Comparison of ENCODE assay signal across 7 mouse cellular contexts in genomic region chr6:108306240-108306639, GRCm38 (mm10).
DNase-seq lines count a peak whose midpoint lies in the region; ATAC-seq and TF ChIP-seq lines count a peak whose summit lies in the region.

No protein-coding gene starts in this region.

- H3K4me1 ChIP-seq in cortical plate, adult 2 months (ENCODE audit: control insufficient read depth, insufficient read depth, low read length): peaks cover 27% of the 10 kb centered on the region
- H3K4me1 ChIP-seq in heart, embryonic 13.5 days: peaks cover 70% of the 10 kb centered on the region
- H3K4me1 ChIP-seq in limb, embryonic 10.5 days: peaks cover 43% of the 10 kb centered on the region
- H3K4me1 ChIP-seq in megakaryocyte, embryonic 14.5 days: peaks cover 58% of the 10 kb centered on the region
- peaks cover 15% of the 10 kb centered on the region for H3K4me1 ChIP-seq in midbrain, embryonic 13.5 days (replicated peaks)

- TF ChIP-seq CTCF in cortical plate, adult 2 months (IDR thresholded peaks at IDR 0.05; ENCODE audit: extremely low read depth, insufficient read depth, low read length): no peak

- peak overlapping the region; percentile 70 for H3K4me2 ChIP-seq in heart, embryonic 13.5 days
- H3K4me2 ChIP-seq in midbrain, embryonic 13.5 days (replicated peaks): no peak overlapping the region

- DNase-seq in adrenal gland, adult 8-10 months: peak; percentile 61
- DNase-seq in limb, embryonic 10.5 days (ENCODE audit: low spot score): peak; percentile 41
- no peak for DNase-seq in retina, embryonic 14.5 days (ENCODE audit: low spot score)

- peak overlapping the region; percentile 81 for H3K9ac ChIP-seq in heart, embryonic 13.5 days
- H3K9ac ChIP-seq in midbrain, embryonic 13.5 days (replicated peaks): no peak overlapping the region

- 0 out of 2 replicates have a peak, but pooled peaks cover 3% of the 10 kb centered on the region for H3K36me3 ChIP-seq in heart, embryonic 13.5 days
- H3K36me3 ChIP-seq in limb, embryonic 10.5 days: no peaks in the 10 kb centered on the region
- H3K36me3 ChIP-seq in megakaryocyte, embryonic 14.5 days (replicated peaks; ENCODE audit: low read length): no peaks in the 10 kb centered on the region
- H3K36me3 ChIP-seq in midbrain, embryonic 13.5 days: no peaks in the 10 kb centered on the region

- ATAC-seq in heart, embryonic 13.5 days (ENCODE audit: extremely low read depth, insufficient number of reproducible peaks, low FRiP score, low TSS enrichment): no peak
- ATAC-seq in midbrain, embryonic 13.5 days: no peak

- 17% methylated on average over 11 of the region's 11 CpGs for WGBS in heart, embryonic 13.5 days
- WGBS in limb, embryonic 10.5 days: 62% methylated on average over 11 of the region's 11 CpGs
- 77% methylated on average over 11 of the region's 11 CpGs for WGBS in midbrain, embryonic 13.5 days

- H3K27ac ChIP-seq in cortical plate, adult 2 months (ENCODE audit: insufficient read depth, low read length): peak overlapping the region; percentile 54
- peak overlapping the region; percentile 88 for H3K27ac ChIP-seq in heart, embryonic 13.5 days (replicated peaks)
- H3K27ac ChIP-seq in limb, embryonic 10.5 days: peak overlapping the region; percentile 76
- no peak overlapping the region; the same call in 1 of the 2 replicates for H3K27ac ChIP-seq in midbrain, embryonic 13.5 days

- no peaks in the 10 kb centered on the region for H3K9me3 ChIP-seq in heart, embryonic 13.5 days
- H3K9me3 ChIP-seq in limb, embryonic 10.5 days (replicated peaks): no peaks in the 10 kb centered on the region
- no peaks in the 10 kb centered on the region; the same call in 1 of the 2 replicates for H3K9me3 ChIP-seq in megakaryocyte, embryonic 14.5 days
- H3K9me3 ChIP-seq in midbrain, embryonic 13.5 days: no peaks in the 10 kb centered on the region

- H3K4me3 ChIP-seq in cortical plate, adult 2 months (ENCODE audit: insufficient read depth, low read length): no peak overlapping the region
- H3K4me3 ChIP-seq in heart, embryonic 13.5 days: peak overlapping the region; percentile 44
- H3K4me3 ChIP-seq in limb, embryonic 10.5 days: no peak overlapping the region
- peak overlapping the region; percentile 90 for H3K4me3 ChIP-seq in megakaryocyte, embryonic 14.5 days (replicated peaks)
- H3K4me3 ChIP-seq in midbrain, embryonic 13.5 days (replicated peaks): no peak overlapping the region

- no peak for TF ChIP-seq POLR2A in cortical plate, adult 2 months (IDR thresholded peaks at IDR 0.05; ENCODE audit: extremely low read depth, insufficient read depth, low read length)

- H3K27me3 ChIP-seq in heart, embryonic 13.5 days (replicated peaks): no peaks in the 10 kb centered on the region
- H3K27me3 ChIP-seq in limb, embryonic 10.5 days (ENCODE audit: low read depth, poor library complexity, severe bottlenecking): no peaks in the 10 kb centered on the region
- H3K27me3 ChIP-seq in megakaryocyte, embryonic 14.5 days (replicated peaks): no peaks in the 10 kb centered on the region
- no peaks in the 10 kb centered on the region for H3K27me3 ChIP-seq in midbrain, embryonic 13.5 days

Comparison
In these comparisons a context has a peak if more than half of its experiments do, and no peak if none do; other contexts are left out.
1. H3K4me3 ChIP-seq: peak in heart, embryonic 13.5 days (single experiment) and megakaryocyte, embryonic 14.5 days (single experiment); none in cortical plate, adult 2 months (single experiment), limb, embryonic 10.5 days (single experiment) and midbrain, embryonic 13.5 days (single experiment).